Mouse (Mus musculus) thymus, postnatal 14 days (tissue): ENCODE results near the gene Gli2.

Source experiments
- DNase-seq: peaks from one replicate; pipeline ENCODE4 v3.0.0; 2021

The Gli2 gene

DNA sequence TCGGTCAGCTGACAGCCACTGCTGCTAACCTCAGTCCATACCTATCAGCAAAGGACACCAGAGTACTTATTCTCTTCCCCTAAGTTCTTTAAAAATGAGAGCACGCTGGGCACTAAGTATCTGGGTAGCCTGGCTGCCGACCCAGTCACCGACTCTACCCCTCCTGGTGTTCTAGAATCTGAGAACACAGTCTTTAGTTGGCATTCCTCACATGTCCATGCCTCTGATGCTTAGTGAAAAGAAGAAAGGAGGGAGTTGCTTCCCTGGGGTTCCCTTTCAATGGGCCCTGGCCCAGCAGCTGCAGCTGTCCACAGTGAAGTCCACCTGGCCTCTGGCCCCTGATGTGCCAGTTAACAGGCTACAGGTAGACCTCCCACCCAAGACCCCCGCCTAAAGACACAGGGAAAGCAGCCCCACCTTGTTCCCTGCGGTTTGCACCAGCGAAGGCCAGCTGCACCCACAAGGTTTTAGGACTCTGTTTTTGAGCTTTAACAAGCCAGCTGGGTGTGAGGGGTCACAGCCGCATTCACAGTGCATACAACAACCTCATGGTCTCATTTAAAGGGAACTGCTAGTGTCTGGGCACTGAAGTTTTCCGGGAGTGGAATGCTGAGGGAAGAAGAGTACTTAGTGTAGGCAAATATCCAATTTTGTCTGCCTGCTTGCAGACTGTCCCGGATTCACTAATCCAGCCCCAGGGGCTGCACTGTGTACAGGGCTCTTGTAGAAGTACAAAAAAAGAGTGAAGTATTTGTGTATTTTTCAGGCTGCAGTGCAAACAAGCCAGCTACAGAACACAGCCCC lies 3.4 kb downstream of the Gli2 start:
- DNase-seq = no peak

DNA sequence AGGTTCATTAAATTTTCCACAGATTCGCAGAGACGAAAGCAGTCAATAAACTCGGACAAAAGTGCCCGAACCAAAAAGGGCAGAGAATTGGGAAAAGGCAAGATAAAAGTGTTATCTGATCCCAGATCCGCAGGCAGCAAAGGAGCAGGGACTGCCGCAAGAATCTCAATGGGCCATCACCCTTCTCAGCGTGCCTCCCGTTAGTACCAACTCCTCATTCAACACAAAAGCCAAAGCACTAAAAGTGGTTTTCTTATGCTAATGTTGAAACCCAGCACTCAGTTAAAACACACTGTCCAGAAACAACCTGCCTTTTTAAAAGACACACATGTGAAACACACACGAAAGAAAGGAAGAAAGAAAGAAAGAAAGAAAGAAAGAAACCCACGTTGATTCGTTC lies 4.4 kb downstream of the Gli2 start:
- no peak for DNase-seq

DNA sequence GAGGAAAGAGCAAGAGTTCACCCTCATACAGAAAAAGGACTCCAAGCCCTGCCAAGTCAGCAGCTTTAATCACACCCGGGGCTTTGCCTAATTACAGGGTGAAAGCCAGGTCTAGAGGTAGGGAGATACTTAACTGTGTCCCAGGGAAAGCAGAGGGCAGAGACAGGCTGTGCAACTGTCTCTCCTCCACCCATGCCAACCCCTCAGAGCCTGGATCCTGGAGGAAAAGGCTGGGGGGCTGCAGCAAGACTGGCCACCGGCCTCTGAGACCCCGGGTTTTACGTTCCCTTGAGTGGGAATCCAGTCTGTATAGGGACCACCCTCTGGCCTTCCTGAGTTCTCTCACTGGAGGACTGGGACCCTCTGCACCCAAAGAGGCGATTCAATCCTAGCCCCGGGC lies 4.9 kb downstream of the Gli2 start:
- DNase-seq = no peak

- DNase-seq = peak; percentile 13
Measured at GRCm38 (mm10) chr1:119047462-119048371, 5.7 kb downstream of the Gli2 start.

DNA sequence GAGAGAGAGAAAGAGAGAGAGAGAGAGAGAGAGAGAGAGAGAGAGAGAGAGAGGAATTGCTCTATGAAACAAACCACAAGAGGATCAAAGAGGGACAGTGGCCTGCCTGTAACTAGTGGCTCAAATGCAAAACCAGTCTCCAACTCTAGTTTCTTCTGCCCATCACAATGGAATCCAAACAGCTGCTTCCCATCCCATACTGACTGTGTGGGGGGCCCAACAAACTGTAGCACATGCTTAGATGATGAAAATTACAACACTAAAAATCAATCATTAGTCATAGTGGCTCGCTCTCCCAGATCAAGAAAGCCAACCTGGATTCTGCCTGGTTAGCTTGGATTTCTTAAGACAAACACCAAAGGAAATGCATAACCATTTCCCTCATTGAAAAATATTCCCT lies 15.0 kb downstream of the Gli2 start:
- no peak for DNase-seq

GRCm38 (mm10) chr1:119035931-119036330 lies 17.5 kb downstream of the Gli2 start:
- no peak for DNase-seq

DNA sequence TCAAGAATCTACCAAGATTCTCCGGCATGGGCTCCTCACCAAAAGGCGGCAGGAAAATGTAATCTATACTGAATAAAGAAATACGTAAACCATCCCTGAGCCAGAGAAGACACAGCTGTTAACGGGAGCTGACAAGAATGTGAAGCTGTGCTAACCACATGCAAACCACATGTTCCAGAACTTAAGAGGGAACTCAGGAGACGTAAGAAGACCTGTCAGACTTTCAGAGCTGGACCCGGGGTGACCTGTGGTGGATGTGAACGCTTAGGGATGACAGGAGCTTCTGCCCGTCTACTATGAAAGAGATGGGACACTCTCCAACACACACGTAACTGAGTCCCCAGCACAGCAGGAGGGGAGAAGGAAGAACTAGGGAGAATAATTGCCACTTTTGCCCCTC lies 18.1 kb downstream of the Gli2 start:
- no peak for DNase-seq

DNA sequence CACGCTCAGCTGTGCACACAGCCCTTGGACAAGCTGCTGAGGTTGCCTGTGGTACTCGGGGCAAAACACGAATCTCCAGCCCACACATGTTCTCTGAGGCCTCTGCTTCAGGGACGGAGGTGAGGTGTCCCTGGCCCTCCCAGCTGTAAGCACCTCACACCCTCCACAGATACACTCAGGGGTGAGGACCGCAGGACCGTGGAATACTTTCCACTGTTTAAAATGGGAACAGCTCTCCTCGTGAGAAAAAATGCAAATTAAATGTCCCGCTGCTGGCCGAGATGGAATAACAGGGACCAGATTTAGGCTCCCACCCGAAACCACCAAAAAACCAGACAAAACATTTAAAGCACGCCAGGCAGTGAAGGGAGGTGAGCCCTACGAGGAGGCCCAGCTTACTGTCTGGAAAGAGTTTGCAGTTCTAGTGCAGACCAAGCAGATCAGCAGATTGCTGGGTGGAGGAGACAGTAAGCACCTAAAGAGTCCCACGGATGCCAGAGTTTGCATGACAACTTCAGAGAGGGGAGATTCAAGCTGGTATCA lies 19.2 kb downstream of the Gli2 start:
- DNase-seq = no peak

- DNase-seq = no peak
Measured at GRCm38 (mm10) chr1:119033450-119034162, 19.8 kb downstream of the Gli2 start.

- DNase-seq = no peak
Measured at GRCm38 (mm10) chr1:119031185-119031584, 22.2 kb downstream of the Gli2 start.

DNA sequence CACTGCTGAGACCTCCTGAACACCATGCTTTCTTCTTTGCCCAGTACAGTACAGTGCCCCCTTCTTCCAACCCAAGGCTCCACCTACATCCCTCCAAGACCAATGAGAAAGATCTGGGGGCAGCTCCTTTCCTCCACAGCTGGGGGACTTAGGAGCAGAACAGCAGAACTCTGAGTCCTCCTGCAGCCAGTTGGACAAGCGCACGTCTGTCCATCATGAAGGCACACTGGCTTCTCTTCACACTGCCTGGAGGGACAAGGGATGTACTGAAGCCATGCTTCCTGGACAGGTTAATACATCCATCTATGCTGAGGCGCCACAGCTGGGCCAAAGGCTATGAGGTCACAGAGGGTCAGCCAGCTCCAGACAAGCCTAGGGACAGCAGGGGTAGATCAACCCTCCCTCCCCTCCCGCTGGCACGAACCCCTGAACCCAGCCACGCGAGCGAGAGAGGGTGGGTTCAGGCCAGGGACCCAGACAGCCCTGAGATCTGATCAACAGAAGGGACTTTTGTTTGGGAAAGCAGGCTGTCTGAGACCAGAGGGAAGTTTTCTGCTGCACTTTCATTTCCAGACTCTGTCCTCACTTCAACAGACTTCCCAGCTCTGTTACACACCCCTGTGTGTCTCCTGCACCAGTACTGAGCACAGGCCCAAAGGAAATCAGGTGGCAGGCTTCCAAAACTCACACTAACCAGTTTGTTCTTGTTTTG lies 27.6 kb downstream of the Gli2 start:
- DNase-seq = no peak

GRCm38 (mm10) chr1:119022311-119022710 lies 31.1 kb downstream of the Gli2 start:
- no peak for DNase-seq

DNA sequence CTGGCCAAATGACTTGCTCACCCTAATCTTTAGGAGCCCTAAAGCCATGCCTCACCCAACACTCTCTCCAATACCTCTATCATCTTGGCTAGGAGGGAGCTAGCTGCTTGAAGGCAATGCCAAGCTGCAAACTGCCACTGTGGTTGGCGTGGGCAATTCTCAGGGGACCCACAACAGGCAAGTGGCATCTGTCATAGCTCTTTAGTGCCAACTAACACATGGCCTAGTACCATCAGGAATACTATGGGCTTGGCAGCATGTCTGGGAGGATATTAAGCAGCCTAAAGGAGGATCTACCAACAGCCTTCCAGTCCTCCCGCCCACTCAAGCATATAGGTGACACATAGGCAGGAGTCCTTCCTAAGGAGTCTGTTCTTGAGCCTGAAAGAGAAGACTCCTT lies 33.3 kb downstream of the Gli2 start:
- DNase-seq = no peak

GRCm38 (mm10) chr1:119019056-119019455 lies 34.4 kb downstream of the Gli2 start:
- DNase-seq = no peak

- no peak for DNase-seq
Measured at GRCm38 (mm10) chr1:119016866-119017265, 36.6 kb downstream of the Gli2 start.

DNA sequence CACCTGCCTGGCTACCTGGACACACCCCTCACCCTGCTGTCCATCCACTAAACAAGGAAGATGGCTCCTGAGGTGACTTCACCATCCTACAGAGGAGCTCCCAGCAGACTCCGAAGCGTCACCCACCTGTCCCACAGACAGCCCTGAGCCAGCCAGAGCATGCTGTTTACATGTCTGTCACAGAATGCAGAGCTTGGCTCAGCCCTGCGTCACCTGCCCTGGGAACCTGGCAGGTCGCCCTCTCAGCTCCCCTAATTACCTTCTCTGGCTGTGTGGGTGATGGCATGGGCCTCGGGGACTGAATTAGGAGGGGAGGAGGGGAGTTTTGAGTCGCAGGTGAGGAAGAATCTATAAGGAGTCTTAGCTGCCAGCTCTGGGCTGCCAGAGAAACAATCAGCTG lies 38.3 kb downstream of the Gli2 start:
- no peak for DNase-seq

- no peak for DNase-seq
Measured at GRCm38 (mm10) chr1:119008949-119009348, 44.5 kb downstream of the Gli2 start.

DNA sequence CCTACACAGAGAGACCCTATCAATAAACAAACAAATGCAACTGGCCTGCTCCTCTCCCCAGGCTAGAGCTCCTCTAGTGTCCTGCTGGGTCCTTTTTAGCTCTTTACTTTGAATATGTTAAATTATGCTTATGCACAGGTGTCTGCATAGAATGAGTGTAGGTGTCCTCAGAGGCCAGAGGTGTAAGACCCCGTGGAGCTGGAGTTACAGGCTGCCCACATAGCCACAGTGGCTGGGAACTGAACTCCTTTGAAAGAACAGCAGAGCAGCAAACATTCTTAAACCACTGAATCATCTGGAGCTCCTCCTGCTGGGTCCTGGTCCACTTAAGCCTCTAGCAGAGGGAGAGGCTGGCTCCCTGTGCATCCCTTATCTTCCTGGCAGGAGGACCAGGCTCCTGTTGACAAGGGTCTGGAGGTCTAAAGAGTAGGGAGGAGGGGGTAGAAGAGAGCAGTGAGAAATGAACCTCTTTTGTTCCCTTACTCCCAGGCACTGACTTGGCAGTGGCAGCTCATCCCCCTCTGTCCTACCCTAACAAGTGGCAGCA lies 49.5 kb downstream of the Gli2 start:
- no peak for DNase-seq

DNA sequence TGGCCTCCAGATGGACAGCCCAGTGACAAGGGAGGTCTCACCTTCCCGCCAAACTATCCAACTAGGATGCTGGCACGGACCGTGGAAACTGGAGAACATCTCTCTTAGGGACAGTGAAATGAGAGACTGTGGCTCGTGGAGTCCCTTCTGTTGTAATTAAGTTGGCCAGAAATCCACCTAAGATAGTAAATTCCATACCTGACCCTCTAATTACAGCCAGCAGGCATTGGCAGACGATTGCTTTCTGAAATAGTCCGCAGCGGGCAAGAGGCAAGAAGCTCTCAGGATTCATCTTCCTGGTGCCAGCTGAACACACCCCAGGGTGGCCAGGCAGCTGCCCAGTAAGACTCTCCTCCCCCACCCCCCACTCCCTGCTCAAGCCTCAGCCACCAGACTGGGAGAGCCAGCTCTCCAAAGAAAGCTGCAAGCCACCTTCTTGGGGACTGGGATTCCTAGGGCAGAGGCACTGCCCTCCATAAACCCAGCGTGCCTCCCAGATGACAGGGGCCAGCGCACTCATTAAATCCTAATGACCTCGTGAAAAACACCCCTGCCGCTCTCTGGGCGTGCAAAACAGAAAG lies 51.9 kb downstream of the Gli2 start:
- DNase-seq = no peak

DNA sequence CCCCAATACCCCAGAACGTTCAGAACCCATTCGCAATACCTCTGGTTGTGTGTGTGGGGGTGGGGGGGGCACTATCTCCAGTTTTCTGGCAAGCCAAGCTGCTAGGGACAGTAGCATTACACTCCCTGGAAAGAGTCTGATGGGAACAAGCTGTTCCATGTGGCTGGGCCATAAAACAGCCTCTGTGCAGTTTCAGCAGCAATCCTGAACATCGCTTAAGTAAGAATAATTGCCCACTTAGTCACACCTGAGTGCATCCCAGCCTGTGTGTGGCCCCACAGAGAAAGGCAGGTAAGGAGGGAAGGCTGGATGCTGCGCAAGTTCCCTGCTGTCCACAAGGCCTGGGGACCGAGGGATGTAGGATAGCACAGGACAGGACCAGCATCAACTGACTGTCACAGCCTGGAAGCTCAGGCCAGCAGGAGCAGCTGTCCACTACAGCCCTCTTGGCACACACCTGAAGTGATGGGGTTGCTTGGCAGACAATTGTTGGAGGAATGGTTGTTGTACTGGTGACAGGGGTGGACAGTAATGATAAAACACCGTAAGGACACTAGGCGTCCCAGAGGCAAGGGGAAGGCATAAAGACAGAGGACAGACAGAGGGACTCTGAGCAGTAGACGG lies 58.8 kb downstream of the Gli2 start:
- DNase-seq = no peak

GRCm38 (mm10) chr1:118993775-118994174 lies 59.6 kb downstream of the Gli2 start:
- no peak for DNase-seq
